Mouse (Mus musculus) ES-Bruce4 (cell line): ENCODE measurements around the gene Thoc6.

ENCODE experiments used
- CTCF ChIP-seq: IDR thresholded peaks from one replicate; pipeline ENCODE4 v1.8.1; 2011; ENCODE audit warnings: low read depth, low read length
- EP300 ChIP-seq: IDR thresholded peaks from 2 replicates; pipeline ENCODE4 v1.6.1; 2011; ENCODE audit warnings: low read depth, low read length; ENCODE audit not compliant: insufficient read depth
- POLR2A ChIP-seq: IDR thresholded peaks from one replicate; pipeline ENCODE4 v1.8.1; 2011; ENCODE audit warnings: low read length; ENCODE audit not compliant: insufficient read depth

DNA sequence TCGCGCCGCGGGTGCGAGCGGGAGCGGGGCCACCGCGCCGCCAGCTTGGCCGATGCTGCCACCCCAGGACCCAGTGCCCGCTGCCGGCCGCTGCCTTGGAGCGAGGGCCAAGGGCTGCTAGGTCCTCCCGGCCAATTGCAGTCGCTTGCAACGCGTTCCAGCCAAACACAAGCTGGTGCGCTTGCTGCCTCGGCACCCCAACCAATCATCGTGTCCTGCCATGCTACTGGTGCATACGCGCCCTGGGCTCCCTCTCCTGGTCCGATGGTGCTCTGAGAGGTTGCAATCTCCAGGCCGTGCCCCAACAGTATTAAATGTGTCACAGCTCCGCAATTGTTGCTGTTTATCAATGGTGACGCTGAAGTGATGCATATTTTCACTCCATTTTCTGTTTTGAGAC lies 26.4 kb upstream of the Thoc6 start:
- TF ChIP-seq CTCF (peak; percentile 92), POLR2A (no peak), EP300 (0 out of 2 replicates have a peak, but pooled peaks have one; percentile 43)
